Mouse (Mus musculus) ovary, postnatal 36 days (tissue): Measurements from ENCODE around the gene Frat1.
A peak's percentile ranks its signal among the peaks of the same experiment; 100 is the strongest.
"Not testable (repeated sequence)": the region's sequence is repeated elsewhere in the genome, so short reads cannot be mapped to it uniquely, and the experiment has no call there.

Experiments
- DNase-seq: peaks from one replicate; pipeline ENCODE4 v3.0.0; 2022; ENCODE audit warnings: low spot score, mixed read lengths

Gene Frat1

DNA sequence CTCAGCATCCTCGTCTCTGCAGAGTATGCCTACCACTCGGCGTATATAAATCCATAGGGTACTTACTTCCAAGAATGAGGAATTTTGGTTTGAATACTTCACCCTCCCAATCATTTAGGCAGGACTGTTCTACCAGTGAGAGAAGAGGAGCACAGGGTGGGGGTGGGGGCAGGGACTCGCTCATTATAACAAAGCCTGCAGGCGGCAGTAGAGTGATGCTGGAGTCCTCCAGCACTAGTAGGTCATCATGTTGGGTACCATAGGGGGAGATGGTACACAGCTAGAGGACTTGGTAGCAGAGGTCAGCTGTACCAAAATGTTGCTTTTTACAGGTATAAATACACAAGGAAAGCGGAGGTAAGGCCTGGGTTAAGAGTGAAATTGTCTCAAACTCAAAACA lies 14.6 kb downstream of the Frat1 start:
- no peak for DNase-seq

DNA sequence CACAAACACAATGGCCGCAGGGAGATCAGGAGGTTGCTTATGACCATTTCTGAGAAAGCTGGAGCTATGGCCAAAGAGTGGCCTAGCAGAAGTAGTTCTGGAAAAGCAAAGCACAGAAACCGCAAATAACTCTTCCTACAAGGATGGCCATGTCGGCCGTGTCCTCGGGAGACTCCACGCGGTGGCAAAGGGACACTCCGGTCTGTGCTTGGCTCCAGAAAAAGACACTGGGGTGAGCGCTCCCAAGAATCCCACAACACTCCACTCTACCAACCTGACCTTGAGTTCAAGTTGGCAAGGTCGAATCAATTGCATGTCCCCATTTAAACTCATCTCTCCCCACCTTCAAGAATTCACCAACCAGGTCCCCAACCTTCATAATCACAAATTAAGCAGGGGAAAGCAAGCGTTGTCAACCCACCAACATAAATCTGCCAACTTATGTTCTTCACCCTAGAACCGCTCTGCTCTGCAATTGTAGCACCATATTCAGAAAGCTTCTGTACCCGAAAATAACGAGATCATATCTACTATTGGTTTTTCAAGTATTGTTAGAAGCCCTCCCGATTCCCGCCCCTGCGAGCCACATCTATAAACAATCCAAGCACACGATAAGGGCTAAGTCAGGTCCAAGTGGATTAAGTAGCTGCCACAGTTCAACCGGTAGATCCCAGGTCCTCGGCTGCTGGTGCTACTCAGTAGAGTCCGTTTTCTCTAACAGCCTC lies 16.8 kb downstream of the Frat1 start:
- DNase-seq, result no peak

DNA sequence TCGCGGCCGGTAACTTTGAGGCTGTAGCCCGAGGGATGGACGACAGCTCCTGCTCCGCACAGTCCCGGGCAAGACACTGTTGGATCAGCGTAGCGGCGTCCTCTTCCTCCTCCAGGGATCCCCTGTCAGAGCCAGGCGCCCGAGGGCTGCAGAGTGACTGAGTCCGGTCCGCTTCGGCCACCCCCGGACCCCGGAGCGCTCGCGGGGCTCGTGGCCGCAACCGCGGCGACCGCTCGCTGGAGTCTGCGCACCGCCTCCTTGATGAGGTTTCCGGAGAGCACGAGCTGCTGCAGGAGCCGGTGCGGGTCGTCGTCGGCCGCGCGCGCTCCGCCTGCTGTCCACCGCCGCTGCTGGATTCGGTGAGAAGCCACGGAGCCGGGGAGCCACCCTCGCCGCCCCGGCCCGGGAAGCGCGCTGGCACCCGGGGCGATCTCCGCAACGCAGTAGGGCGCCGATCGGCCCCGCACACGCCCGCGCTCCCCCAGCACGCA lies 17.4 kb downstream of the Frat1 start:
- peak; percentile 47 for DNase-seq

DNA sequence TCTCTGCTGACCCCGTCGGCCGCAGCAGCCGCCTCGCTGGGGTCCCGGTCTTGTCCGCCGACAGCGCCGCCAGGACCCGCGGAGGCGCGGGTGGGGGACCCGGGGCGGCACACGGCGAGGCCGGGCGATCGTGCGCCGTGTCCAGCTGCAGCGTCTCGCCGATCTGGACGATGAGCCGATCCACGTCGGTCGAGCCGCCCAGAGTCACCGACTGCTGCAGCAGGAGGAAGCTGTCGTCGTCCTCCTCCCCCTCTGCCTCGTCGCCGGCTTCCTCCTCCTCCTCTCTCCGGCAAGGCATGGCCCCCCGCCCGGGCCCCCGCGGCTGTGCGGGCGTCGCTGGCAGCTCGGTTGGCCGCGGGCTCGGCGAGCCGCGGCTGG lies 17.8 kb downstream of the Frat1 start:
- DNase-seq, result not testable (repeated sequence)

DNA sequence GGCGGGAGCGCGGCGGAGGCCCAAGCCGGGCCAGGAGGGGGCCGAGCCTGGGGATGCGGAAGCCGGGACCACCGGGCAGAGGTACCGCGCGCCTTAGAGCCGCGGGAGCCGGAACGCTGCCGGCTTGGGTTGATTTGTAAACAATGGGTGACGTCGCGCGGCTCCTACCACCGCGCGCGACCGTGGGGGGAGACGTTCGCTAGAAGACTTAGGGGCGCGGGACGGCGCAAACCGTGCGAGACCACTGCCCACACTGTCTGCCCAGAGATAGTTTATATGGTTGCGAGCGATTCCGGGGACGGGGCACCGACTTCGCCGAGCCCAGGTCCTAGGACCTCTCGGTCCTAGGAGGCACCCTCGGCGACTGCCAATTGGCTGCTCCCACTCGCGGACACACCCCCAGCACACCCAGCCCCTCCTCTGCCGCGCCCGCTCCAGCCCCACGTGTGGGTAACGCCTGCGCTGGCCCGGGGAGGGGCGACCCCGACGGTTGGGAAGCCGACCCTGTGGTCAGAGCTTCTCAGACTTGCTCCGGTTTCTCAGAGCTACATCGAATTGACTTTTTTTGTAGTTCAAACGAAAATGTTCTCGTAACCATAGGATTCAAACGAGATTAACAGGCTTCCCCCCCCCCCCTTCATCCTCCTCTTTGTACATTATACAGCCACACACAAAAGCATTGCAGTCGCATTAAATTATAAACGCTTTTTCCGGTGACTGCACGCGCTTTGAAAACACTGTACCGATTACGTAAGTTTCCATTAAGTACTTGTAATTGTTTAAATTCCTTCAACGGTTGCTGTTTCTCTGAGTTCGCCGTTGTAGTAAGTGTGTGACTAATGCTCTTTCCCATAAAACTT lies 18.5 kb downstream of the Frat1 start, which contains the start of gene Frat2:
Frat2 (minus strand) TSS at position 141 of the 860 bp plus-strand sequence.
- DNase-seq, result peak; percentile 88

DNA sequence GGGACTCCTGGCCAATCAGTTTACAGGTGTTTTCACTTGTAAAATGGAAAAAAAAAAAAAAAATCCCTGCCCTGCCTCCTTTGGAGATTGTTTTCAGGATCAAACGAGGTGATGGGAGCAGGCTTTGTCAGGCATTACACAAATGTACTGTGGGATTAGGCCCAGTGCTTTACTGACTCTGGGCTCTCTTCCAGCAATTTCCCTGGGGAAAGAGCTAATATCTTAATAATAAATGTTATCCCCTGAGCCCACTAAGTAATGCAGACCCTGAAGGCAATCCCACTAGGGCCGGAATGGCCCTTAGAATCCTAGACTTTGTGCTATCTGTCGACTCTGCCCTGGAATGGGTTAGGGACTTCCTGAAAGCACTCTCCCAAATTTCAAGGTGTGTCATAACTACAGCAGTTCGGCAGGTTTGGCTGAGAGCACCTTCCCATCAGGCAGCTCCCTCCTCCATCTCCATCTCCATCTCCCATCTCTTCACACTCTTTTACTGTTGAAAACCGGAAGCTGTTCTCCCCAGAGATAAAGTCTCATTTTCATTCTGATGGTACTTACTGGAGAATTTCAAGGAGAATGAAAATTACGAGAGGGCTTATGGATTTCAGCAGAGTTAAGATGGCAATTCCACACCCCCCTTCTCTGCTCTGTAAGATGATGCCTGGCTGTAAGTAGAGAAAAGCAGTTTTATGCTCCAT lies 20.4 kb downstream of the Frat1 start:
- no peak for DNase-seq

DNA sequence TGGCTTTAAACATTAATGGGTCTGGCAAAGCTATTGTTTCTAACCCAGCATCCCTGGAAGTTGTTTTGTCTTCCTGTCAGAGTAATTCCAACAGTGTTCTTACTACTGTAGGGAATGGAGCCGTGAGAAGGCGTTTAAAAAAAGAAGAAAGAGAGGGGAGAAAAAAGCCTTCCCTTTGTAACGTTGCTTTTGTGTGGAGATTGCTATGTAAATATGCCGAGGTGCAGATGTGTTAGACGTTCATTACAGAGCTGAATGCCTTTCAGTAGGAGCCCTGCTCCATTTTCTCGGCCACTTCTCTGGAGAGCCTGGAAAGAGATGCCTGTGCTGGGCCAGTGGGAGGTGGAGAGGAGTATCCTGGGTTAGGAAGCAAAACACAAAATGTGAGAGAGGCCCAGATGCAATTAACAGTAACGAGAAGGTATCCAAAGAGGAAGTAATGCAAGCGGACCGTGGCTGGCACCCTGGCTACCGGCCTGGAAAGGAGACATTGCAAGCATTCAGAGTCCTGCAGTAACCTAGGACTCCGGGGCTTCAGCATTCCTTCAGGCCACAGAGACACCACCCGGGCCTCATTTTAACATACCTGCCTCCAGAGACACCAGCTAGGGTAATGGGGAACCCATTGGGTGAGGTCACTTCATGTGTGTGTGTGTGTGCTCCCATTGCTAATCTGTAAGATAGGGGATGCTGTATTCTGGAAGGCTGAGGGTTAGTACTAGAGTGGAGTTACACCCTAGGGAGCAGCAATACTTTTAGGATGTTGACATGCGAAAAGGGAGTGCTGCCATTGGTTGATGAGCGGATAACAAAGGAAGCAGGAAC lies 21.2 kb downstream of the Frat1 start:
- no peak for DNase-seq

DNA sequence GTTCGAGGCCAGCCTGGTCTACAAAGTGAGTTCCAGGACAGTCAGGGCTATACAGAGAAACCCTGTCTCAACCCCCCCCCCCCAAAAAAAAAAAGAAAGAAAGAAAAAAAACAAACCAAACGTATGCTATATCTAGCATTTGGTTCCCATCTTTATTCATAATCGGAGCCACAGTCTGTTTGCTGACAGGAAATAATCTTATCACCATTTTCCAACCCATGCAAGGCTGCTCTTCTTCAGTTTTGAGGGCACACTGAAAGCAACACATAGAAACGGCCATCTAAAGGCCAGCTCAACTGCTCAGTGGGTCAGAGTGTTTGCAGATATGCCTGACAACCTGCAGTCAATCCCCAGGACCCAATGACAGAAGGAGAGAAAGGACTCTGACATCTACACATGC lies 22.7 kb downstream of the Frat1 start:
- no peak for DNase-seq

DNA sequence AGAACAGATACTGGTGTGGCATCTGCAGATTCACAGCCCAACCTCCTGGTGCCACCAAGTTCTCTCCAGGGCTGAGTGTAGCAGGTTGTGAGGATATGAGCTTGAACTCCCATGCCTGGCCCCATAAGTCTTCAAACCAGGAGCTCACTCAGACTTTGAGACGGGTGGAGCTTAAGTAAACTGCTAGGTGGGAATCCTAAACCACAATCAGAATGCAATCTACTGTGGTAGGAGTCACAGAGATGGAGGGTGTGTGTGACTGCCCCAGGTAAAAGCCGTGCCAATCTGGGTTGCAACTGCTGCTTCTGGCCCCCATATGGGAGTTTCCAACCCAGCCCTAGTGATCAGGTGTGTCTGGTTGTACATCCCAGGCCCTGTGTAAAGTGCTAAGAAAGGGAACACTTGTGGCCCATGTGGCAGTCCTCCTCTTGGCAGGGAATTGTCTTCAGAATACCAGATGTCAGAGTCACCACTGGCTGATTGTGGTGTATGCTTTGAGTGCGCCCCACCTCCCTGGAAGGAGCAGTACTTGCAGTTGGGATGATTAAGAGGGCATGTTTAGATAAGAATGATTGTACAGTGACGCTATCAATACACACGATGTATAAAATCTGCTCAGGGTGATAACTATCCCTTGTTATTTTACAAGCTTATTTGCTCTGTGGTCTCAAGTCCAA lies 27.5 kb downstream of the Frat1 start:
- DNase-seq, result no peak

DNA sequence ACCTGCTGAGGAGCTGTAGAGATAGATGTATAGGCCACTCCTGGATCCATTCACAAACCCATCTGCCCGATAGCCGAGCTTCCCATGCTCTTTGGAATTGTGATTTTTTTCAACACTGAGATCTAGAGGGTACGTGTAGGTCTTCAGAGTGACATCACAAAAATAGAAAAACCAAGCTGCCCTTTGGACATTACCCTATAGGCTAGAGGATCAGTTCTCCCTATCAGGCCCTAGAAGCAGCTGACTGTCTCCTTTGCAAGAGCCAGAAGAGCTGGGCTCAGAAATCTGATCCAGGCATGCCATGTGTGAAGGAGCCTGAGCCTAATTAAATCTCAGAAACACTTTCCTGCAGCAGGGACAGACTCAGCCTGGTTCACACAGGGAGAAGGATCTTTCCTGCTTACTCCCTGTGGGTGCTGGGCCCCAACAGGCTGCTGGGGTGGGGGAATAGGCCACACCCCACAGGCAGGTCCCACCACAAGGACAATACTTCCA lies 28.1 kb downstream of the Frat1 start:
- DNase-seq, result no peak

DNA sequence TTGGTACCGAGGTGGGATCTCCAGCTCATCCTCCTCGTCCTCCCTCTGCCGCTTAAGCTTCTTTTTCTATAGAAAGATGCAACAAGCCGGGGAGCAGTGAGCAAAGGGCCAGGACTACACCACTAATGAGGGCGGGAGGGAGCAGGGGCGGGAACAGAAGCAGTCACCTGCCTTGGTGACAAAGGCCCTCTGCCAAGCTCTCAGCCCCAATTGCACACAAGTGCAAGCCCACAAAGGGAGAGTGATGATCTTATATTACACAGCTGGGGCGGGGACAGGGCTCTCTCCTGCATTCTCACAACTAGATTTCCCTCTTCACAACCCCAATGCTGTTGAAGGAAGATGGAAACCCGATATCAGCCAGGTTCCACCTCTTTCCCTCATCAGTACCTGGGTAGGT lies 36.9 kb downstream of the Frat1 start:
- no peak for DNase-seq

DNA sequence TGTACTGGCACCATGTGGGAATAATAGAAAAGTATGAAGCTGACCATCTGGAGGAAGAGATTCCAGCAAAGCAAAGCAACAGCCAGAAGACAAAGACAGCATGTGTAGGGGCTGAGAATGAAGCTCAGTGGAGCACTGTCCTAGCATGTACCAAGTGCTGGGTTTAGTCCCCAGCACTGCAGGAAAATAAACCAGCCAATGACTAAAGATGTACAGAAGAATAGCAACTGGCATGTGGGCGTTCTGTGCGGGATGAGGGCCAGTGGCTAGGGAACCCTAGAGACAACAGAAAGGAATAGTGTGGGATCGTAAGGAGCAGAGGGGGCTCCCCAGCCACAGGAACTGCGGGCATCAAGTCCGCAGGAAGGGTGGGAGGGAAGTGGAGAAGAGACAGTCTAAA lies 39.5 kb downstream of the Frat1 start:
- DNase-seq, result no peak

DNA sequence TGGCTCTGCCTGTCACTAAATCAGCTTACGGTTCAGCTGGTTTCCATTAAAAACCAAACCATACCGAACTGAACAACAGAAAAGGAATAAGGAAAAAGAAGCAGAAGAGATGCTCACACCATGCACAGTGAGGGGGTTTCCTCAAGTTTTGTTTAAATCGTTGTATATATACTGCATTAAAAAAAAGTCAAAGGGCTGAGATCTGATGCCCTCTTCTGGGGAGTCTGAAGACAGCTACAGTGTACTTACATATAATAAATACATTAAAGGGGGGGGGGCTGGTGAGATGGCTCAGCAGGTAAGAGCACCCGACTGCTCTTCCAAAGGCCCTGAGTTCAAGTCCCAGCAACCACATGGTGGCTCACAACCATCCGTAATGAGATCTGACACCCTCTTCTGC lies 40.2 kb downstream of the Frat1 start:
- not testable (repeated sequence) for DNase-seq

DNA sequence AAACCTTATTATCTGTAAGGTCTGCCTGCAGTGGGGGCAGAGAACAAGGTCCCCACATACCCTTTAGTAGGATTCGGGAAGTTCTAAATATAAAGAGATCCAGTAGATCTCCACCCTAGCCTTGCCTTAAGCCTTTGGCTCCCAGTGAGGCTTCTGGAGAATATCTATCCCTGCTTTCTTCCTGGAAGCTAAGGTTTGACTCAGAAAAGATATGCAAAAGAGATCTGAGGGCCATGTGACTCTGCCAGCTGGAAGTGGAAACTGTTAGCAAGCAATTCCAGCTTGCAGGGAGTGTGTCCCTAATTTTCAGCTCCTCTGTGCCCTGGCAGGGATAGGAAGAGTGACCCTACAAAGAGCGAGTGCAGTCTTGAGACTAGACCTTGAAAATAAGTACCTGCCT lies 42.5 kb downstream of the Frat1 start:
- no peak for DNase-seq

DNA sequence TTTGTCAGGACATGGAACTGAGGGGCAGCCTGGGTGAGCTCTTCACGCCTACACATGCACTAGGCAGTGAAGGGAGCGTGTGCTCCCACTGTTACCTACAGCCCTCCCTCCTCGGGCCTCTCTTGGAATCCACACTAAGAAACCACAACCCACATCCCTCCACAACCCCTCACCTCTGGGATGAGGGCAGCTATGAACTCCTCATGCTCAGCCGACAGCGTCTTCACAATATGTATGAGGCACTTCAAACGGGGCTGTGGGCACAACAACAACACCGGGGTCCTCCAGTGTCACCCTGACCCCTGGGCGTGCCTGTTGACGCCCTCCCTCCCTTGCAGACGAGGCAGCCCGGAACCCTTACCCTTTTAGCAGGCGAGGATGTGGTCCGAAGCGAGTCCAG lies 44.6 kb downstream of the Frat1 start:
- no peak for DNase-seq

DNA sequence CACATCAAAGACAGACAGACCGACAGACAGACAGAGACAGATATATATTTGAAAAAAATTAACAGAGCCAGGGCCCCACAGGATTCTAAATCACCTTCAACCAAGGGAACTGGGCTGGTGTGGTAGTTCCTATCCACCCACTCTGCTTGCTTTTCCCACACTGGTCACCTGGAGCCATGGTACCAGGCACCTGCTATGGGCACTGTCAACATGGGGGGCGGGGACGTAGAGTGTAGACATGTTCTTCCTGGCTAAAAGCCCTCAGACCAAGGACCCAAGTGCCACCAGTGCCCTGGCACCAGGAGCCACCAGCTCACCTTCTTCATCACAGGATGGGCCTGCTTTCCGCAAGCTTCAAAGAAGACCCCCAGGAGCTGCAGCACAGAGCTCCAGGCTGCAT lies 52.1 kb downstream of the Frat1 start:
- DNase-seq, result no peak
